Mouse (Mus musculus): ENCODE results near the gene Rgs10. TPM values are rescaled to one million over a fixed set of nuclear protein-coding genes. Genes with fewer than 3 reads are reported as not detected.
"Not testable (repeated sequence)": the region's sequence is repeated elsewhere in the genome, so short reads cannot be mapped to it uniquely, and the experiment has no call there.

Rgs10 gene
- total RNA-seq, 4 experiments from 2014 or later: 0.77 to 4.1 (median 1.3) TPM

- peak; percentile 52 to 54 for DNase-seq (ENCODE audit: low spot score in 2 of 2)
Observed at GRCm38 (mm10) chr7:128344928-128345653, 73.5 kb downstream of the Rgs10 start.

- DNase-seq (ENCODE audit: low spot score in 2 of 2): no peak
Observed at GRCm38 (mm10) chr7:128344488-128344887, 74.1 kb downstream of the Rgs10 start.

DNA sequence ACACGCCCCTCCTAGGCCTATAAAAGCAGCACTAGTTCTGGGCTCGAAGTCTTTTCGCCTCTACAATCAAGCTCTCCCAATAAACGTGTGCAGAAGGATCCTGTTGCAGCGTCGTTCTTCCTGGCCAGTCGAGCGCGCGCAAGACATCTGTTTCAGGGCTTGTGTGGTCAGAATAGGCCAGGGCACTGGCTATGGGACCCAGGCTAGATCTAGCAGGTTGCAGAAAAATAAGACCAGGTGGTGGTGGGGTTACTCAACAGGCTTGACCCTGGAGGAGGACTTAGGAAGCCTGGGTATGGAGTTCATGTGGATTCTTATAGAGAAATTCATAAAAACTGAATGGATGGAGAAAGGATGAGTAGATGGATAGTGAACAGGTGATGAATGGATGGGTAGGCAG is 75.9 kb downstream of the Rgs10 start:
- DNase-seq (ENCODE audit: low spot score in 2 of 2): not testable (repeated sequence)

GRCm38 (mm10) chr7:128340321-128340720 is 78.2 kb downstream of the Rgs10 start:
- DNase-seq (ENCODE audit: low spot score in 2 of 2): not testable (repeated sequence)

- no peak for DNase-seq (ENCODE audit: low spot score in 2 of 2)
Observed at GRCm38 (mm10) chr7:128332896-128333295, 85.7 kb downstream of the Rgs10 start.

GRCm38 (mm10) chr7:128330981-128331380 is 87.6 kb downstream of the Rgs10 start:
- no peak for DNase-seq (ENCODE audit: low spot score in 2 of 2)

DNA sequence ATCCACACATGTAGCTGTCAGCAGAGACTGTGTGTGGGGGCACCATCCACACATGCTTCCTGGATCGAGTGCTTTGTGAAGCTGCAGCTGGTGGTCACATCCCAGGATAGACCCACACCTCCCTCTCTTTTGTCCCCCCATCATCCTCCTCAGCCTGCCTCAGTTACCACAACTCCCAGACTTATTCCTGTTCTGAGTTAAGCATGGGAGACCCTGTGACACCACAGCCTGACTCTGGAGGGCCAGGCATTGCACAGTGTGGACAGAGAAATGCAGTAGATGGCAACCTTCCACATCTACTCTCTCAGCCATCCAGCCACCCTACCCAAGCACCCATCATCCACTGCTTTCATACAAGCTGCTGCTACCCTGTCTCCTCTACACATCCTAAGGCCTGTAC is 93.6 kb downstream of the Rgs10 start:
- DNase-seq (ENCODE audit: low spot score in 2 of 2): no peak

Other genes with a start within 250 kb of the Rgs10 start
- gene Cox6a2, start 212.4 kb downstream of the Rgs10 start, total RNA-seq (2022): 1,000 to 10,000 TPM; 1,058 to 1,573 (median 1,397) TPM
- 10 to 100 TPM in 1 of 4 experiments, 1 to 10 TPM in 3; 7.3 to 11.0 (median 8.7) TPM for gene Armc5, start 181.4 kb downstream of the Rgs10 start, total RNA-seq (2022)
- 1 to 10 TPM; 1.7 to 3.0 (median 1.9) TPM for gene 9130023H24Rik, start 180.7 kb downstream of the Rgs10 start, total RNA-seq (2022)
- 1 to 10 TPM; 3.3 to 4.1 (median 3.6) TPM for gene Tgfb1i1, start 171.9 kb downstream of the Rgs10 start, total RNA-seq (2022)
- not detected for gene Slc5a2, start 153.1 kb downstream of the Rgs10 start, total RNA-seq (2022)
- gene BC017158, start 120.6 kb downstream of the Rgs10 start, total RNA-seq (2022): 1 to 10 TPM; 2.2 to 2.5 (median 2.3) TPM
- gene Tial1, start 43.0 kb upstream of the Rgs10 start, total RNA-seq (2022): 10 to 100 TPM; 41.1 to 48.7 (median 44.1) TPM
- 100 to 1,000 TPM; 114 to 137 (median 118) TPM for gene Bag3, start 104.9 kb upstream of the Rgs10 start, total RNA-seq (2022)
- gene Inpp5f, start 192.6 kb upstream of the Rgs10 start, total RNA-seq (2022): 1 to 10 TPM; 1.8 to 3.3 (median 2.4) TPM

Data from gastrocnemius, adult 8-10 months (tissue).